Mouse (Mus musculus): ENCODE results near the gene Cog6. TPM values are rescaled to one million over a fixed set of nuclear protein-coding genes. Genes with fewer than 3 reads are reported as not detected.
A peak's percentile ranks its signal among the peaks of the same experiment; 100 is the strongest.

Gene Cog6
- polyA plus RNA-seq (2016; fragmentation: Nextera tagmentation; extraction: Ambion mirVana): 48.4 and 55.3 TPM in 2 replicates

- 0 out of 2 replicates have a peak, but pooled peaks cover 2% of the 10 kb centered on the region for H3K27me3 ChIP-seq (replicated peaks)
- H3K36me3 ChIP-seq: peaks cover 5% of the 10 kb centered on the region; the same call in 1 of the 2 replicates
- H3K4me1 ChIP-seq: peaks cover 6% of the 10 kb centered on the region
- ATAC-seq (ENCODE audit: low FRiP score, low read depth): peak; percentile 86
- peak within 1 kb of the TSS; percentile 77 for H3K4me2 ChIP-seq (replicated peaks)
- H3K27ac ChIP-seq: 0 out of 2 replicates have a peak within 1 kb of the TSS, but pooled peaks have one; percentile 10
- no peaks in the 10 kb centered on the region for H3K9me3 ChIP-seq
- peak within 1 kb of the TSS; percentile 77 for H3K9ac ChIP-seq
- H3K4me3 ChIP-seq: peak within 1 kb of the TSS; percentile 79
- 6% methylated on average over 53 of the region's 53 CpGs for WGBS
Measured at GRCm38 (mm10) chr3:53016436-53017340, at the start of gene Cog6. TSS of gene Cog6 (minus strand) at chr3:53017237.

GRCm38 (mm10) chr3:53066095-53066372 lies 49.0 kb upstream of the Cog6 start:
- no peak overlapping the region for H3K9ac ChIP-seq
- H3K9me3 ChIP-seq: 0 out of 2 replicates have a peak, but pooled peaks cover 4% of the 10 kb centered on the region
- no peak overlapping the region for H3K27ac ChIP-seq
- no peaks in the 10 kb centered on the region for H3K36me3 ChIP-seq
- no peak for ATAC-seq (ENCODE audit: low FRiP score, low read depth)
- H3K4me2 ChIP-seq (replicated peaks): no peak overlapping the region
- H3K27me3 ChIP-seq (replicated peaks): no peaks in the 10 kb centered on the region
- H3K4me3 ChIP-seq: no peak overlapping the region
- WGBS: 78% methylated on average over 4 of the region's 4 CpGs
- peaks cover 4% of the 10 kb centered on the region; the same call in 1 of the 2 replicates for H3K4me1 ChIP-seq

GRCm38 (mm10) chr3:53065267-53066094 lies 48.4 kb upstream of the Cog6 start:
- Histone ChIP-seq H3K27me3 (replicated peaks) (no peaks in the 10 kb centered on the region), H3K4me1 (peaks cover 4% of the 10 kb centered on the region; the same call in 1 of the 2 replicates), H3K9me3 (0 out of 2 replicates have a peak, but pooled peaks cover 4% of the 10 kb centered on the region), H3K9ac (no peak overlapping the region), H3K36me3 (no peaks in the 10 kb centered on the region), H3K4me2 (replicated peaks) (no peak overlapping the region), H3K27ac (no peak overlapping the region), H3K4me3 (no peak overlapping the region)
- ATAC-seq (ENCODE audit: low FRiP score, low read depth): 0 out of 2 replicates have a peak, but pooled peaks have one; percentile 41
- WGBS: 72% methylated on average over 13 of the region's 13 CpGs

GRCm38 (mm10) chr3:53063423-53064147 lies 46.5 kb upstream of the Cog6 start:
- Histone ChIP-seq H3K9ac (no peak overlapping the region), H3K4me1 (peaks cover 4% of the 10 kb centered on the region; the same call in 1 of the 2 replicates), H3K4me3 (no peak overlapping the region), H3K27ac (no peak overlapping the region), H3K27me3 (replicated peaks) (no peaks in the 10 kb centered on the region), H3K36me3 (no peaks in the 10 kb centered on the region), H3K4me2 (replicated peaks) (no peak overlapping the region), H3K9me3 (0 out of 2 replicates have a peak, but pooled peaks cover 4% of the 10 kb centered on the region)
- no peak for ATAC-seq (ENCODE audit: low FRiP score, low read depth)
- 71% methylated on average over 13 of the region's 13 CpGs for WGBS

- Histone ChIP-seq H3K27ac (no peak overlapping the region), H3K4me3 (no peak overlapping the region), H3K9me3 (no peaks in the 10 kb centered on the region), H3K9ac (no peak overlapping the region), H3K4me2 (replicated peaks) (no peak overlapping the region), H3K4me1 (peaks cover 8% of the 10 kb centered on the region; the same call in 1 of the 2 replicates), H3K27me3 (replicated peaks) (no peaks in the 10 kb centered on the region), H3K36me3 (no peaks in the 10 kb centered on the region)
- no peak for ATAC-seq (ENCODE audit: low FRiP score, low read depth)
- 84% methylated on average over 2 of the region's 2 CpGs for WGBS
Measured at GRCm38 (mm10) chr3:53059959-53060358, 42.9 kb upstream of the Cog6 start.

- WGBS: 88% methylated on average over 10 of the region's 10 CpGs
- no peak for ATAC-seq (ENCODE audit: low FRiP score, low read depth)
- no peaks in the 10 kb centered on the region for H3K27me3 ChIP-seq (replicated peaks)
- no peak overlapping the region for H3K4me3 ChIP-seq
- no peak overlapping the region for H3K4me2 ChIP-seq (replicated peaks)
- no peaks in the 10 kb centered on the region for H3K9me3 ChIP-seq
- H3K27ac ChIP-seq: no peak overlapping the region
- H3K4me1 ChIP-seq: peaks cover 10% of the 10 kb centered on the region; the same call in 1 of the 2 replicates
- H3K9ac ChIP-seq: no peak overlapping the region
- H3K36me3 ChIP-seq: no peaks in the 10 kb centered on the region
Measured at GRCm38 (mm10) chr3:53056430-53056829, 39.4 kb upstream of the Cog6 start.

- no peak overlapping the region for H3K4me2 ChIP-seq (replicated peaks)
- H3K4me3 ChIP-seq: no peak overlapping the region
- no peaks in the 10 kb centered on the region for H3K36me3 ChIP-seq
- 24% methylated on average over 8 of the region's 8 CpGs for WGBS
- H3K9ac ChIP-seq: no peak overlapping the region
- no peaks in the 10 kb centered on the region for H3K9me3 ChIP-seq
- ATAC-seq (ENCODE audit: low FRiP score, low read depth): no peak
- H3K27ac ChIP-seq: no peak overlapping the region
- peaks cover 10% of the 10 kb centered on the region; the same call in 1 of the 2 replicates for H3K4me1 ChIP-seq
- no peaks in the 10 kb centered on the region for H3K27me3 ChIP-seq (replicated peaks)
Measured at GRCm38 (mm10) chr3:53052385-53052784, 35.3 kb upstream of the Cog6 start.

GRCm38 (mm10) chr3:53046371-53046770 lies 29.3 kb upstream of the Cog6 start:
- WGBS: 82% methylated on average over 6 of the region's 6 CpGs
- H3K4me1 ChIP-seq: peaks cover 29% of the 10 kb centered on the region

GRCm38 (mm10) chr3:53045697-53046096 lies 28.7 kb upstream of the Cog6 start:
- Histone ChIP-seq H3K36me3 (no peaks in the 10 kb centered on the region), H3K27me3 (replicated peaks) (0 out of 2 replicates have a peak, but pooled peaks cover 9% of the 10 kb centered on the region), H3K9ac (no peak overlapping the region), H3K27ac (no peak overlapping the region), H3K4me3 (no peak overlapping the region), H3K4me2 (replicated peaks) (0 out of 2 replicates have a peak overlapping the region, but pooled peaks have one; percentile 8), H3K9me3 (no peaks in the 10 kb centered on the region), H3K4me1 (peaks cover 33% of the 10 kb centered on the region)
- no peak for ATAC-seq (ENCODE audit: low FRiP score, low read depth)
- 88% methylated on average over 4 of the region's 4 CpGs for WGBS

More at GRCm38 (mm10) chr3:53046371-53046770, 29.3 kb upstream of the Cog6 start:
- no peak overlapping the region for H3K4me3 ChIP-seq
- H3K36me3 ChIP-seq: no peaks in the 10 kb centered on the region
- no peak for ATAC-seq (ENCODE audit: low FRiP score, low read depth)
- H3K4me2 ChIP-seq (replicated peaks): no peak overlapping the region
- H3K9ac ChIP-seq: no peak overlapping the region
- no peaks in the 10 kb centered on the region for H3K9me3 ChIP-seq
- 0 out of 2 replicates have a peak, but pooled peaks cover 5% of the 10 kb centered on the region for H3K27me3 ChIP-seq (replicated peaks)
- H3K27ac ChIP-seq: no peak overlapping the region

GRCm38 (mm10) chr3:53044682-53045299 lies 27.8 kb upstream of the Cog6 start:
- Histone ChIP-seq H3K27ac (no peak overlapping the region), H3K4me3 (peak overlapping the region; percentile 21)
- 41% methylated on average over 11 of the region's 11 CpGs for WGBS

GRCm38 (mm10) chr3:53044238-53044637 lies 27.2 kb upstream of the Cog6 start:
- no peak overlapping the region for H3K27ac ChIP-seq
- peak overlapping the region; percentile 21 for H3K4me3 ChIP-seq
- no peak for ATAC-seq (ENCODE audit: low FRiP score, low read depth)
- H3K36me3 ChIP-seq: no peaks in the 10 kb centered on the region
- H3K27me3 ChIP-seq (replicated peaks): 0 out of 2 replicates have a peak, but pooled peaks cover 9% of the 10 kb centered on the region
- peaks cover 39% of the 10 kb centered on the region for H3K4me1 ChIP-seq
- peak overlapping the region; percentile 89 for H3K4me2 ChIP-seq (replicated peaks)
- no peaks in the 10 kb centered on the region for H3K9me3 ChIP-seq
- H3K9ac ChIP-seq: no peak overlapping the region
- 52% methylated on average over 7 of the region's 7 CpGs for WGBS

More at GRCm38 (mm10) chr3:53044682-53045299, 27.8 kb upstream of the Cog6 start:
- Histone ChIP-seq H3K27me3 (replicated peaks) (0 out of 2 replicates have a peak, but pooled peaks cover 9% of the 10 kb centered on the region), H3K4me2 (replicated peaks) (peak overlapping the region; percentile 89), H3K4me1 (peaks cover 39% of the 10 kb centered on the region), H3K36me3 (no peaks in the 10 kb centered on the region), H3K9ac (0 out of 2 replicates have a peak overlapping the region, but pooled peaks have one; percentile 2), H3K9me3 (no peaks in the 10 kb centered on the region)
- no peak; the same call in 1 of the 2 replicates for ATAC-seq (ENCODE audit: low FRiP score, low read depth)

Data from neural tube, embryonic 12.5 days (tissue).